Mouse (Mus musculus) ovary, postnatal 10 days (tissue): ENCODE results near the gene Hoxb9.

Source experiments
- DNase-seq: peaks from one replicate; pipeline ENCODE4 v3.0.0; 2022; ENCODE audit warnings: low spot score

The Hoxb9 gene

GRCm38 (mm10) chr11:96267021-96267920 lies 4.0 kb upstream of the Hoxb9 start:
- no peak for DNase-seq

GRCm38 (mm10) chr11:96268031-96268745 lies 3.1 kb upstream of the Hoxb9 start:
- no peak for DNase-seq

- no peak for DNase-seq
Observed at GRCm38 (mm10) chr11:96269869-96270268, 1.4 kb upstream of the Hoxb9 start.

GRCm38 (mm10) chr11:96271541-96272011 lies 319 bp downstream of the Hoxb9 start:
- no peak for DNase-seq

- no peak for DNase-seq
Observed at GRCm38 (mm10) chr11:96272024-96272921, 1.0 kb downstream of the Hoxb9 start.

- no peak for DNase-seq
Observed at GRCm38 (mm10) chr11:96274428-96274827, 3.2 kb downstream of the Hoxb9 start.

- no peak for DNase-seq
Observed at GRCm38 (mm10) chr11:96275896-96276295, 4.6 kb downstream of the Hoxb9 start.

GRCm38 (mm10) chr11:96277151-96278044 lies 6.1 kb downstream of the Hoxb9 start:
- DNase-seq = no peak

GRCm38 (mm10) chr11:96278324-96278723 lies 7.1 kb downstream of the Hoxb9 start:
- no peak for DNase-seq

- no peak for DNase-seq
Observed at GRCm38 (mm10) chr11:96278773-96279172, 7.5 kb downstream of the Hoxb9 start.

- DNase-seq = no peak
Observed at GRCm38 (mm10) chr11:96279421-96280233, 8.4 kb downstream of the Hoxb9 start.

GRCm38 (mm10) chr11:96280399-96281378 lies 9.4 kb downstream of the Hoxb9 start:
- DNase-seq = no peak

GRCm38 (mm10) chr11:96281396-96281795 lies 10.1 kb downstream of the Hoxb9 start:
- no peak for DNase-seq

- DNase-seq = no peak
Observed at GRCm38 (mm10) chr11:96281855-96282570, 10.8 kb downstream of the Hoxb9 start, which contains the start of gene Hoxb8. TSS of gene Hoxb8 (plus strand) at chr11:96281905.

- DNase-seq = no peak
Observed at GRCm38 (mm10) chr11:96282795-96283430, 11.7 kb downstream of the Hoxb9 start.

- DNase-seq = no peak
Observed at GRCm38 (mm10) chr11:96284041-96284749, 12.9 kb downstream of the Hoxb9 start.
